Mouse (Mus musculus): ENCODE data around the gene Ppan. TPM values are rescaled to one million over a fixed set of nuclear protein-coding genes. Genes with fewer than 3 reads are reported as not detected.

The Ppan gene
- 19.4 TPM for polyA plus RNA-seq (2014; fragmentation: Illumina TruSeq; extraction: RNeasy Lipid Tissue Mini Kit (QIAGEN cat#74804); ENCODE audit: low read depth, low replicate concordance)

GRCm38 (mm10) chr9:20887704-20888385 is at the start of gene Ppan:
Gene Ppan (plus strand): TSS chr9:20888175.

GRCm38 (mm10) chr9:20868448-20869001 is 19.4 kb upstream of the Ppan start, which contains the start of gene A230050P20Rik:
Gene A230050P20Rik (plus strand): TSS chr9:20868642.

GRCm38 (mm10) chr9:20879097-20879792 is 8.7 kb upstream of the Ppan start, which contains the start of gene Angptl6:
Gene Angptl6 (minus strand): TSS chr9:20879727.

GRCm38 (mm10) chr9:20898511-20899073 is 10.6 kb downstream of the Ppan start, which contains the start of gene Eif3g:
Gene Eif3g (minus strand): TSS chr9:20898623.

Other genes starting within 250 kb of the Ppan start
- 549 TPM for gene Ubl5, start 245.3 kb upstream of the Ppan start, polyA plus RNA-seq (2014; fragmentation: Illumina TruSeq; extraction: RNeasy Lipid Tissue Mini Kit (QIAGEN cat#74804); ENCODE audit: low read depth, low replicate concordance)
- 31.5 TPM for gene Fbxl12, start 243.4 kb upstream of the Ppan start, polyA plus RNA-seq (2014; fragmentation: Illumina TruSeq; extraction: RNeasy Lipid Tissue Mini Kit (QIAGEN cat#74804); ENCODE audit: low read depth, low replicate concordance)
- 14.3 TPM for gene Pin1, start 236.1 kb upstream of the Ppan start, polyA plus RNA-seq (2014; fragmentation: Illumina TruSeq; extraction: RNeasy Lipid Tissue Mini Kit (QIAGEN cat#74804); ENCODE audit: low read depth, low replicate concordance)
- 2.6 TPM for gene Olfm2, start 141.8 kb upstream of the Ppan start, polyA plus RNA-seq (2014; fragmentation: Illumina TruSeq; extraction: RNeasy Lipid Tissue Mini Kit (QIAGEN cat#74804); ENCODE audit: low read depth, low replicate concordance)
- gene Col5a3, start 73.1 kb upstream of the Ppan start, polyA plus RNA-seq (2014; fragmentation: Illumina TruSeq; extraction: RNeasy Lipid Tissue Mini Kit (QIAGEN cat#74804); ENCODE audit: low read depth, low replicate concordance), result 72.1 TPM
- not detected for gene Rdh8, start 69.7 kb upstream of the Ppan start, polyA plus RNA-seq (2014; fragmentation: Illumina TruSeq; extraction: RNeasy Lipid Tissue Mini Kit (QIAGEN cat#74804); ENCODE audit: low read depth, low replicate concordance)
- 49.7 TPM for gene A230050P20Rik, start 19.5 kb upstream of the Ppan start, polyA plus RNA-seq (2014; fragmentation: Illumina TruSeq; extraction: RNeasy Lipid Tissue Mini Kit (QIAGEN cat#74804); ENCODE audit: low read depth, low replicate concordance)
- gene Angptl6, start 8.4 kb upstream of the Ppan start, polyA plus RNA-seq (2014; fragmentation: Illumina TruSeq; extraction: RNeasy Lipid Tissue Mini Kit (QIAGEN cat#74804); ENCODE audit: low read depth, low replicate concordance), result 2.5 TPM
- gene Eif3g, start 10.4 kb downstream of the Ppan start, polyA plus RNA-seq (2014; fragmentation: Illumina TruSeq; extraction: RNeasy Lipid Tissue Mini Kit (QIAGEN cat#74804); ENCODE audit: low read depth, low replicate concordance), result 137 TPM
- gene Dnmt1, start 71.7 kb downstream of the Ppan start, polyA plus RNA-seq (2014; fragmentation: Illumina TruSeq; extraction: RNeasy Lipid Tissue Mini Kit (QIAGEN cat#74804); ENCODE audit: low read depth, low replicate concordance), result 16.9 TPM
- gene S1pr2, start 88.6 kb downstream of the Ppan start, polyA plus RNA-seq (2014; fragmentation: Illumina TruSeq; extraction: RNeasy Lipid Tissue Mini Kit (QIAGEN cat#74804); ENCODE audit: low read depth, low replicate concordance), result 2.8 TPM
- gene Mrpl4, start 114.6 kb downstream of the Ppan start, polyA plus RNA-seq (2014; fragmentation: Illumina TruSeq; extraction: RNeasy Lipid Tissue Mini Kit (QIAGEN cat#74804); ENCODE audit: low read depth, low replicate concordance), result 49.4 TPM
- gene Icam1, start 127.8 kb downstream of the Ppan start, polyA plus RNA-seq (2014; fragmentation: Illumina TruSeq; extraction: RNeasy Lipid Tissue Mini Kit (QIAGEN cat#74804); ENCODE audit: low read depth, low replicate concordance), result 14.0 TPM
- gene Icam4, start 141.2 kb downstream of the Ppan start, polyA plus RNA-seq (2014; fragmentation: Illumina TruSeq; extraction: RNeasy Lipid Tissue Mini Kit (QIAGEN cat#74804); ENCODE audit: low read depth, low replicate concordance), result 0.32 TPM
- not detected for gene Icam5, start 143.9 kb downstream of the Ppan start, polyA plus RNA-seq (2014; fragmentation: Illumina TruSeq; extraction: RNeasy Lipid Tissue Mini Kit (QIAGEN cat#74804); ENCODE audit: low read depth, low replicate concordance)
- gene Zglp1, start 178.9 kb downstream of the Ppan start, polyA plus RNA-seq (2014; fragmentation: Illumina TruSeq; extraction: RNeasy Lipid Tissue Mini Kit (QIAGEN cat#74804); ENCODE audit: low read depth, low replicate concordance), result not detected
- gene Gm49373, start 184.9 kb downstream of the Ppan start, polyA plus RNA-seq (2014; fragmentation: Illumina TruSeq; extraction: RNeasy Lipid Tissue Mini Kit (QIAGEN cat#74804); ENCODE audit: low read depth, low replicate concordance), result not detected
- gene Fdx1l, start 185.4 kb downstream of the Ppan start, polyA plus RNA-seq (2014; fragmentation: Illumina TruSeq; extraction: RNeasy Lipid Tissue Mini Kit (QIAGEN cat#74804); ENCODE audit: low read depth, low replicate concordance), result 38.2 TPM
- 1.4 TPM for gene Gm38431, start 203.8 kb downstream of the Ppan start, polyA plus RNA-seq (2014; fragmentation: Illumina TruSeq; extraction: RNeasy Lipid Tissue Mini Kit (QIAGEN cat#74804); ENCODE audit: low read depth, low replicate concordance)
- 32.1 TPM for gene Raver1, start 203.8 kb downstream of the Ppan start, polyA plus RNA-seq (2014; fragmentation: Illumina TruSeq; extraction: RNeasy Lipid Tissue Mini Kit (QIAGEN cat#74804); ENCODE audit: low read depth, low replicate concordance)
- gene Tyk2, start 243.1 kb downstream of the Ppan start, polyA plus RNA-seq (2014; fragmentation: Illumina TruSeq; extraction: RNeasy Lipid Tissue Mini Kit (QIAGEN cat#74804); ENCODE audit: low read depth, low replicate concordance), result 17.2 TPM

All from adipose tissue, adult 10 weeks (tissue).